Mouse (Mus musculus): ENCODE data around the gene Vmn2r28.
"Not testable (repeated sequence)": the region's sequence is repeated elsewhere in the genome, so short reads cannot be mapped to it uniquely, and the experiment has no call there.

The Vmn2r28 gene

GRCm38 (mm10) chr7:5493856-5494255, at the start of gene Vmn2r28:
Vmn2r28 (minus strand) TSS chr7:5493956.
- DNase-seq (ENCODE audit: low spot score), result not testable (repeated sequence)

DNA sequence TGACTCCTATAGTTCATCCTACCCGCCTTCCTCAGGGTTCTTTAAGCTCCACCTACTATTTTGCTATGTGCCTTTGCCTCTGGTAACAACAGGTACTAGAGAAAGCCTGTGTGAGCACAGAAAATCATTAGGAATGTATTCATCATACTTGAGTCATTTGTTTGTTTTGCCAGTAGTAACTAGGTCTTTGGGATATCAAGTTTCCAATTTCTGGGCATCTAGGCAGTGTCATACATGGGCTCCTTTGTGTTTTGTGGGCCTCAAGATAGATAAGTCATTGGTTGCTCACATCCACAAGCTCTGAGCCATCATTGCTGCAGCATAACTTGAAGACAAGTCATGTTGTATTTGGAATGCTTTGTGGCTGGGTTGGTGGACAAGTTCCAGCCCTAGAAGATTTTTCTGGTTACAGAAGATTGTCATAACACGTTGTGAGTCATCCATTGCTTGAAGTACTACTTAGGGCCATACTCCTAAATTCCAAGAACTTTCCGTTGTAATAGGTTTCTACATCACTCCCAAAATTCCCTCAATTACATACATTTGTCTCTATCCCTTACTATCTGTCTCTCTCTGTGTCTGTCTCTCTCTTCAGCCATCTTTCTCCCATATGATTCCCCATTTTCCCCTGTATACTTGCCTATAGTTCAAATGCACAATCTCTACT, 47.1 kb upstream of the Vmn2r28 start:
- not testable (repeated sequence) for DNase-seq (ENCODE audit: low spot score)

DNA sequence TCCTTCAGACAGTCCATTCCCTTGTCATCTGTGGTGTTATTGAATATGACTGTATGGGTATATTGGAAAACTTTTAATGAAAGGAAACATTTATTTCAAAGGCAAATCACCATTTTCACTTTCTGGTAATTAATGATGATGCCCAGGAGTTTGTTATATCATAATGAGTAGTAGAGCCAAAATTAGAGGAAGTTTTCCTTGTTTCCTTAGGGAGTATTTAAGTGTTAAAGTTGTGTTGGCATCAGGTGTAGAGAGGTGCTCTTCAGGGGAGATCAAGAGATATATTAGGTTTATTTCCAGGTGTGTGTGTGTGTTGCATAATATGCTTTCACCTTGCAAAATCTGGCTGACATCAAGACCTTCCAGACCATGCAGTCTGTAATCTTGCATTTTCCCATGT, 37.1 kb downstream of the Vmn2r28 start, which contains the start of gene Vmn1r59:
Gene Vmn1r59, minus strand, starts transcription at position 101 of the 400 bp plus-strand sequence.
- DNase-seq (ENCODE audit: low spot score), result no peak

- DNase-seq (ENCODE audit: low spot score), result not testable (repeated sequence)
Measured at GRCm38 (mm10) chr7:5454011-5454410, 39.7 kb downstream of the Vmn2r28 start.

GRCm38 (mm10) chr7:5448627-5449026, 45.1 kb downstream of the Vmn2r28 start:
- DNase-seq (ENCODE audit: low spot score), result no peak

Data from testis, postnatal 14 days (tissue).